Mouse (Mus musculus) bone marrow macrophage, adult 2 months (primary cell): ENCODE results near the gene Klf12.

Experiments used
- CTCF ChIP-seq: IDR thresholded peaks from 2 replicates; pipeline ENCODE4 v1.5.1; 2012; ENCODE audit warnings: low read depth, mild to moderate bottlenecking, low read length, moderate library complexity
- POLR2A ChIP-seq: IDR thresholded peaks from 2 replicates; pipeline ENCODE4 v1.6.1; 2012; ENCODE audit warnings: mild to moderate bottlenecking, low read depth, low read length, borderline replicate concordance

DNA sequence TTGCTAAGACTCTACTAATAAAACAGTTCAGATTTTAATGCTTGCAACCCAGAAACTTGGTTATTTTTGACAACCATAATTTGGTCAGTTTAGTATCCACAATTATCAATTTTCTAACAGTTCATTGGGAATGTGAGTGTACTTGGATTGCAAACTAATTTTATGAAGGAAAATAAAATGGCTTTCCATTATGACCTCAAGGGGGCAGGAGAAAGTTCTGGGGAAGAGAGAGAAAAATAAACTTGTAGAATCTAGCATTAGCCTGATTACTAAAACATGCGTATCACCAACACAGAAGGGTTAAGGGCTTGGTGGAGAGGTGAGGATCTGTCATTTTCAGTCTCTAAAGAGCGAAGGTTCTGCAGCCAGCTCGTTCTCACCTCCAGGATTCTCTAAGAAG lies 106.7 kb downstream of the Klf12 start:
- TF ChIP-seq POLR2A = no peak
- no peak for TF ChIP-seq CTCF
